ENCODE assay signal across 12 mouse cellular contexts in genomic region chr19:41796148-41796760, GRCm38 (mm10). TPM values are rescaled to one million over a fixed set of nuclear protein-coding genes. Genes with fewer than 3 reads are reported as not detected.
DNase-seq lines count a peak whose midpoint lies in the region; ATAC-seq and TF ChIP-seq lines count a peak whose summit lies in the region.
"Had no signal": no experiment of that assay in that cellular context is flagged by ENCODE, and none has a peak within 500 bp of the region (broad histone marks: within the 10 kb centered on the region; RNA-seq: fewer than 3 reads in every experiment).

No protein-coding gene starts in this region.

- no peak overlapping the region for H3K9ac ChIP-seq in kidney, postnatal 0 days (ENCODE audit: low read depth, low read length)
- no peak overlapping the region for H3K9ac ChIP-seq in embryonic facial prominence, embryonic 14.5 days (ENCODE audit: low read depth, low read length)
- H3K9ac ChIP-seq: hindbrain, embryonic 15.5 days had no signal

- H3K4me2 ChIP-seq in kidney, postnatal 0 days (ENCODE audit: low read length): no peak overlapping the region
- H3K4me2 ChIP-seq in embryonic facial prominence, embryonic 14.5 days (ENCODE audit: low read depth, low read length): peak overlapping the region; percentile 25; the same call in 1 of the 2 replicates
- H3K4me2 ChIP-seq in myocyte (ENCODE audit: low read depth): peak overlapping the region; percentile 55
- H3K4me2 ChIP-seq: hindbrain, embryonic 15.5 days had no signal

- no peak for TF ChIP-seq CTCF in kidney, postnatal 0 days (IDR thresholded peaks at IDR 0.05; ENCODE audit: low read depth)

- H3K36me3 ChIP-seq in kidney, postnatal 0 days (ENCODE audit: insufficient read depth, low read length): no peaks in the 10 kb centered on the region
- no peaks in the 10 kb centered on the region for H3K36me3 ChIP-seq in embryonic facial prominence, embryonic 14.5 days (ENCODE audit: control insufficient read depth, insufficient read depth, low read length)
- H3K36me3 ChIP-seq in myocyte (ENCODE audit: control insufficient read depth, insufficient read depth): no peaks in the 10 kb centered on the region
- H3K36me3 ChIP-seq: hindbrain, embryonic 15.5 days had no signal

- 47% methylated on average over 3 of the region's 3 CpGs for WGBS in kidney, postnatal 0 days
- 42% methylated on average over 3 of the region's 3 CpGs for WGBS in embryonic facial prominence, embryonic 14.5 days

- no peaks in the 10 kb centered on the region; the same call in 1 of the 2 replicates for H3K4me1 ChIP-seq in kidney, postnatal 0 days (replicated peaks; ENCODE audit: insufficient read depth, low read length)
- H3K4me1 ChIP-seq in embryonic facial prominence, embryonic 14.5 days (ENCODE audit: control insufficient read depth, insufficient read depth, low read length): peaks cover 17% of the 10 kb centered on the region

- no peaks in the 10 kb centered on the region for H3K79me2 ChIP-seq in myocyte (ENCODE audit: control insufficient read depth, insufficient read depth)

- peak overlapping the region; percentile 31; the same call in 1 of the 2 replicates for H3K27ac ChIP-seq in kidney, postnatal 0 days
- H3K27ac ChIP-seq in embryonic facial prominence, embryonic 14.5 days (replicated peaks; ENCODE audit: low read depth, low read length): 0 out of 2 replicates have a peak overlapping the region, but pooled peaks have one; percentile 23
- H3K27ac ChIP-seq: hindbrain, embryonic 15.5 days had no signal

- no peaks in the 10 kb centered on the region for H3K27me3 ChIP-seq in kidney, postnatal 0 days (ENCODE audit: insufficient read depth, low read length)
- no peaks in the 10 kb centered on the region for H3K27me3 ChIP-seq in embryonic facial prominence, embryonic 14.5 days (replicated peaks; ENCODE audit: control insufficient read depth, insufficient read depth, low read length)
- no peaks in the 10 kb centered on the region for H3K27me3 ChIP-seq in myocyte (ENCODE audit: control insufficient read depth, insufficient read depth, insufficient read length)
- H3K27me3 ChIP-seq: hindbrain, embryonic 15.5 days had no signal

- H3K4me3 ChIP-seq in kidney, postnatal 0 days (replicated peaks; ENCODE audit: low read depth, low read length): no peak overlapping the region
- no peak overlapping the region for H3K4me3 ChIP-seq in embryonic facial prominence, embryonic 14.5 days (ENCODE audit: low read depth, low read length)
- H3K4me3 ChIP-seq in myocyte: no peak overlapping the region
- H3K4me3 ChIP-seq: hindbrain, embryonic 15.5 days had no signal

- H3ac ChIP-seq in myocyte (ENCODE audit: control insufficient read depth, insufficient read length): no peak overlapping the region

- ATAC-seq in kidney, postnatal 0 days (replicated peaks; ENCODE audit: low FRiP score, low read depth): no peak
- ATAC-seq in embryonic facial prominence, embryonic 14.5 days (ENCODE audit: low read depth): peak; percentile 51

- TF ChIP-seq POLR2A in myocyte (IDR thresholded peaks at IDR 0.05; ENCODE audit: insufficient read length, low read depth): no peak

- no peaks in the 10 kb centered on the region for H3K9me3 ChIP-seq in kidney, postnatal 0 days (replicated peaks; ENCODE audit: low read length)
- H3K9me3 ChIP-seq in embryonic facial prominence, embryonic 14.5 days (ENCODE audit: control insufficient read depth, low read length): no peaks in the 10 kb centered on the region
- H3K9me3 ChIP-seq: hindbrain, embryonic 15.5 days had no signal

- no peak for DNase-seq in kidney, postnatal 0 days (ENCODE audit: low spot score)
- no peak for DNase-seq in kidney, adult 11 months
- DNase-seq in NIH3T3 (ENCODE audit: low read depth): peak; percentile 90
- DNase-seq in embryonic facial prominence, embryonic 14.5 days (ENCODE audit: low spot score): peak; percentile 87
- DNase-seq in right cerebral cortex, postnatal 14 days: no peak
- no peak for DNase-seq in lung, postnatal 25 days (ENCODE audit: low spot score)
- DNase-seq: cerebellum, adult 11-12 months; lung, postnatal 4 days; retina, postnatal 1 day; thymus, postnatal 14 days had no signal

TF ChIP-seq in myocyte, 11 proteins besides CTCF, POLR2A, EP300 and RAD21:
- TF ChIP-seq E2F4 (IDR thresholded peaks at IDR 0.05; ENCODE audit: insufficient read depth) (no peak), CEBPB (IDR thresholded peaks at IDR 0.05; ENCODE audit: insufficient read depth, poor library complexity, severe bottlenecking) (peak; percentile 89)

RNA-seq across cellular contexts. Expression of gene Arhgap19, which starts 5.6 kb away (rescaled TPM):
- polyA plus RNA-seq in kidney, postnatal 0 days (2015; fragmentation: Nextera tagmentation; extraction: Ambion mirVana): 9.1 and 9.5 TPM in 2 replicates
- 17.5 and 21.2 TPM in 2 replicates for polyA plus RNA-seq in embryonic facial prominence, embryonic 14.5 days (2014; fragmentation: Nextera tagmentation; extraction: Ambion mirVana)
- polyA plus RNA-seq in myocyte (2012; fragmentation: generic; extraction: Trizol): 4.4 TPM

RNA-seq across cellular contexts. Expression of gene Frat1, which starts 33.5 kb away (rescaled TPM):
- 11.1 and 11.4 TPM in 2 replicates for polyA plus RNA-seq in kidney, postnatal 0 days (2015; fragmentation: Nextera tagmentation; extraction: Ambion mirVana)
- 4.5 and 6.4 TPM in 2 replicates for polyA plus RNA-seq in embryonic facial prominence, embryonic 14.5 days (2014; fragmentation: Nextera tagmentation; extraction: Ambion mirVana)
- 0.19 TPM for polyA plus RNA-seq in myocyte (2012; fragmentation: generic; extraction: Trizol)

RNA-seq across cellular contexts. Expression of gene Frat2, which starts 51.7 kb away (rescaled TPM):
- 5.8 and 7.2 TPM in 2 replicates for polyA plus RNA-seq in kidney, postnatal 0 days (2015; fragmentation: Nextera tagmentation; extraction: Ambion mirVana)
- 2.8 and 3.2 TPM in 2 replicates for polyA plus RNA-seq in embryonic facial prominence, embryonic 14.5 days (2014; fragmentation: Nextera tagmentation; extraction: Ambion mirVana)
- 0.79 TPM for polyA plus RNA-seq in myocyte (2012; fragmentation: generic; extraction: Trizol)

RNA-seq across cellular contexts. Expression of gene Slit1, which starts 52.8 kb away (rescaled TPM):
- 3.2 and 3.4 TPM in 2 replicates for polyA plus RNA-seq in kidney, postnatal 0 days (2015; fragmentation: Nextera tagmentation; extraction: Ambion mirVana)
- polyA plus RNA-seq in embryonic facial prominence, embryonic 14.5 days (2014; fragmentation: Nextera tagmentation; extraction: Ambion mirVana): 1.3 and 1.7 TPM in 2 replicates
- polyA plus RNA-seq in myocyte (2012; fragmentation: generic; extraction: Trizol): 0.80 TPM

Comparison
In these comparisons a context has a peak if more than half of its experiments do, and no peak if none do; other contexts are left out.
1. DNase-seq: peak in NIH3T3 (single experiment) and embryonic facial prominence, embryonic 14.5 days (single experiment); none in kidney, postnatal 0 days (single experiment), kidney, adult 11 months (single experiment), right cerebral cortex, postnatal 14 days (single experiment) and lung, postnatal 25 days (single experiment).